15 mouse cellular contexts compared by ENCODE assay signal in the genomic region with DNA sequence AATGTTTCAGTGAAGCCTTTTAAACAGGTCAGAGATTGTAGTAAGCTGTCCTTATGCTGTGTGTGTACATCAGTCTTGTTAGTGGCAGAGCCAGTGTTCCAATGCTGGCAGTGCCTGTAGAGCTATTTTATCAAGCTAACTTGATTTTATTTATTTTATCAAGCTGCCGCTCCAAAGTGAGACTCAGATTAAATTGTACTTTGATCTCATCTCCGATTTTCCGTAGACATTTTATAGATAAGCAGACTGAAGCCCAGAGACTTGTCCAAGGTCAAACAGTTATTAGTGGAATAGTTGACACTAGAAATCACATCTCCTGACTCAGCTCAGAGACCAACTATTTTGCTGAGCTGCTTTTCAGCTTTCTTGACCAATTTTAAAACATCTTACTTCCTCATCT. TPM values are rescaled to one million over a fixed set of nuclear protein-coding genes. Genes with fewer than 3 reads are reported as not detected.
A peak's percentile ranks its signal among the peaks of the same experiment; 100 is the strongest.
DNase-seq lines count a peak whose midpoint lies in the region; ATAC-seq and TF ChIP-seq lines count a peak whose summit lies in the region.
"Had no signal": no experiment of that assay in that cellular context is flagged by ENCODE, and none has a peak within 500 bp of the region (broad histone marks: within the 10 kb centered on the region; RNA-seq: fewer than 3 reads in every experiment).

No protein-coding gene starts in this region.

- no peak for TF ChIP-seq CTCF in lung, embryonic 14.5 days (IDR thresholded peaks at IDR 0.05; ENCODE audit: low read depth)

- intact Hi-C loops in heart, postnatal 14 days (cut with DNase I), result no loop called here

- H3K9me3 ChIP-seq in heart, embryonic 16.5 days (replicated peaks; ENCODE audit: control insufficient read depth, low read length), result no peaks in the 10 kb centered on the region
- no peaks in the 10 kb centered on the region for H3K9me3 ChIP-seq in lung, embryonic 14.5 days (ENCODE audit: low read depth, low read length)
- H3K9me3 ChIP-seq in intestine, embryonic 16.5 days (ENCODE audit: control insufficient read depth, low read length), result no peaks in the 10 kb centered on the region
- H3K9me3 ChIP-seq in liver, embryonic 15.5 days (replicated peaks), result no peaks in the 10 kb centered on the region
- H3K9me3 ChIP-seq: embryonic facial prominence, embryonic 15.5 days; midbrain, embryonic 13.5 days had no signal

- H3K27me3 ChIP-seq in heart, embryonic 16.5 days (ENCODE audit: control insufficient read depth, insufficient read depth, low read length), result no peaks in the 10 kb centered on the region
- H3K27me3 ChIP-seq in lung, embryonic 14.5 days (ENCODE audit: insufficient read depth, low read length), result no peaks in the 10 kb centered on the region
- H3K27me3 ChIP-seq in intestine, embryonic 16.5 days (replicated peaks; ENCODE audit: control insufficient read depth, insufficient read depth, low read length), result no peaks in the 10 kb centered on the region
- H3K27me3 ChIP-seq in liver, embryonic 15.5 days, result no peaks in the 10 kb centered on the region
- H3K27me3 ChIP-seq: embryonic facial prominence, embryonic 15.5 days had no signal

- H3K36me3 ChIP-seq in heart, embryonic 16.5 days (ENCODE audit: control insufficient read depth, insufficient read depth), result no peaks in the 10 kb centered on the region
- H3K36me3 ChIP-seq in lung, embryonic 14.5 days (ENCODE audit: insufficient read depth), result no peaks in the 10 kb centered on the region
- no peaks in the 10 kb centered on the region for H3K36me3 ChIP-seq in intestine, embryonic 16.5 days (ENCODE audit: control insufficient read depth, insufficient read depth, low read length)
- H3K36me3 ChIP-seq in liver, embryonic 15.5 days (replicated peaks), result no peaks in the 10 kb centered on the region
- H3K36me3 ChIP-seq: embryonic facial prominence, embryonic 15.5 days; midbrain, embryonic 13.5 days had no signal

- DNase-seq in heart, postnatal 14 days, result no peak
- DNase-seq in lung, embryonic 14.5 days, result no peak
- no peak for DNase-seq in lung, postnatal 25 days (ENCODE audit: low spot score)
- no peak for DNase-seq in thymus, postnatal 36 days
- no peak for DNase-seq in urinary bladder, postnatal 14 days (ENCODE audit: low spot score)
- DNase-seq: cerebellum, adult 11-12 months; gastrocnemius, adult 2 months; left cerebral cortex, postnatal 4 days; thymus, postnatal 25 days had no signal

- H3K9ac ChIP-seq in heart, embryonic 16.5 days (ENCODE audit: low read length), result no peak overlapping the region
- H3K9ac ChIP-seq in lung, embryonic 14.5 days, result no peak overlapping the region
- H3K9ac ChIP-seq in intestine, embryonic 16.5 days (ENCODE audit: low read depth, low read length), result no peak overlapping the region
- no peak overlapping the region for H3K9ac ChIP-seq in liver, embryonic 15.5 days

- H3K4me3 ChIP-seq in heart, embryonic 16.5 days (ENCODE audit: low read length), result no peak overlapping the region
- no peak overlapping the region for H3K4me3 ChIP-seq in lung, embryonic 14.5 days (ENCODE audit: low read depth, low read length)
- H3K4me3 ChIP-seq in intestine, embryonic 16.5 days (ENCODE audit: low read length), result 0 out of 2 replicates have a peak overlapping the region, but pooled peaks have one; percentile 22
- H3K4me3 ChIP-seq in liver, embryonic 15.5 days (replicated peaks), result no peak overlapping the region

- peaks cover 23% of the 10 kb centered on the region for H3K4me1 ChIP-seq in heart, embryonic 16.5 days (ENCODE audit: control insufficient read depth, insufficient read depth, low read length)
- H3K4me1 ChIP-seq in lung, embryonic 14.5 days (ENCODE audit: insufficient read depth), result peaks cover 6% of the 10 kb centered on the region; the same call in 1 of the 2 replicates
- H3K4me1 ChIP-seq in intestine, embryonic 16.5 days (ENCODE audit: control insufficient read depth, insufficient read depth, low read length), result peaks cover 14% of the 10 kb centered on the region
- peaks cover 21% of the 10 kb centered on the region for H3K4me1 ChIP-seq in liver, embryonic 15.5 days (replicated peaks)

- ATAC-seq in heart, embryonic 16.5 days (replicated peaks; ENCODE audit: extremely low read depth, insufficient read depth, low FRiP score), result no peak
- ATAC-seq in lung, embryonic 14.5 days (ENCODE audit: insufficient read depth), result no peak
- ATAC-seq in intestine, embryonic 16.5 days, result no peak
- ATAC-seq in liver, embryonic 15.5 days (ENCODE audit: insufficient read depth), result no peak
- ATAC-seq: forebrain, embryonic 16.5 days; midbrain, embryonic 13.5 days had no signal

- 36% methylated on average over 3 of the region's 3 CpGs for WGBS in heart, embryonic 16.5 days
- WGBS in lung, embryonic 14.5 days, result 30% methylated on average over 3 of the region's 3 CpGs
- 65% methylated on average over 3 of the region's 3 CpGs for WGBS in intestine, embryonic 16.5 days
- WGBS in liver, embryonic 15.5 days (ENCODE audit: insufficient replicate concordance), result 67% methylated on average over 3 of the region's 3 CpGs

- peak overlapping the region; percentile 38; the same call in 1 of the 2 replicates for H3K4me2 ChIP-seq in heart, embryonic 16.5 days (ENCODE audit: low read depth, low read length)
- peak overlapping the region; percentile 77 for H3K4me2 ChIP-seq in lung, embryonic 14.5 days
- no peak overlapping the region for H3K4me2 ChIP-seq in intestine, embryonic 16.5 days (ENCODE audit: low read depth, low read length)
- peak overlapping the region; percentile 80 for H3K4me2 ChIP-seq in liver, embryonic 15.5 days

- H3K27ac ChIP-seq in heart, embryonic 16.5 days (ENCODE audit: low read length), result no peak overlapping the region
- no peak overlapping the region for H3K27ac ChIP-seq in lung, embryonic 14.5 days (ENCODE audit: low read depth)
- no peak overlapping the region; the same call in 1 of the 2 replicates for H3K27ac ChIP-seq in intestine, embryonic 16.5 days (ENCODE audit: low read length)
- no peak overlapping the region for H3K27ac ChIP-seq in liver, embryonic 15.5 days (replicated peaks)
- H3K27ac ChIP-seq: embryonic facial prominence, embryonic 15.5 days; midbrain, embryonic 13.5 days had no signal

RNA-seq across cellular contexts. Expression of gene Snx13, which starts 1.9 kb away (rescaled TPM):
- polyA plus RNA-seq in heart, embryonic 16.5 days (2015; fragmentation: Nextera tagmentation; extraction: Ambion mirVana), result 33.8 and 36.1 TPM in 2 replicates
- 10 to 100 TPM; 60.4 to 64.3 TPM for total RNA-seq in heart, postnatal 14 days (2021)
- 23.4 and 27.6 TPM in 2 replicates for polyA plus RNA-seq in lung, embryonic 14.5 days (2014; fragmentation: Nextera tagmentation; extraction: Ambion mirVana)
- polyA plus RNA-seq in intestine, embryonic 16.5 days (2015; fragmentation: Nextera tagmentation; extraction: Ambion mirVana), result 31.5 and 32.4 TPM in 2 replicates
- polyA plus RNA-seq in liver, embryonic 15.5 days (2015; fragmentation: Nextera tagmentation; extraction: Ambion mirVana), result 6.7 and 9.2 TPM in 2 replicates
